Mouse (Mus musculus) gastrocnemius, postnatal 4 days (tissue): Measurements from ENCODE around the gene Hist1h2bk. TPM values are rescaled to one million over a fixed set of nuclear protein-coding genes. Genes with fewer than 3 reads are reported as not detected.

Experiments
- microRNA-seq: library from miRNA; unstranded; fragments of <30 nt; microRNA quantifications from one replicate; pipeline ENCODE4 v1.2.0, GENCODE M21; 2021
- total RNA-seq, 2 experiments: library from RNA; stranded (reverse); gene quantifications; 2 replicates each; pipeline ENCODE4 v1.2.3; 2021

Gene Hist1h2bk
- total RNA-seq, 2 experiments from 2014 or later: 393 to 555 TPM

Small RNA genes lying within 50 kb of the gene (microRNA-seq; reads per million reads assigned to microRNA genes)
- gene Gm26300 (not detected), gene Gm44390 (not detected), gene Gm44486 (not detected)

Other genes with a start within 250 kb of the Hist1h2bk start
- gene Hist1h2an, start 248.7 kb upstream of the Hist1h2bk start, total RNA-seq: 100 to 1,000 TPM in 1 of 2 experiments, 10 to 100 TPM in 1; 82.7 to 102 TPM
- 100 to 1,000 TPM; 143 to 201 TPM for gene Hist1h2bp, start 248.4 kb upstream of the Hist1h2bk start, total RNA-seq
- 100 to 1,000 TPM; 278 to 369 TPM for gene Hist1h2bq, start 225.7 kb upstream of the Hist1h2bk start, total RNA-seq
- 100 to 1,000 TPM; 431 to 590 TPM for gene Hist1h2ao, start 225.4 kb upstream of the Hist1h2bk start, total RNA-seq
- gene Hist1h4m, start 224.1 kb upstream of the Hist1h2bk start, total RNA-seq: 100 to 1,000 TPM; 582 to 750 TPM
- gene Hist1h4n, start 203.7 kb upstream of the Hist1h2bk start, total RNA-seq: 100 to 1,000 TPM in 1 of 2 experiments, 10 to 100 TPM in 1; 93.9 to 147 TPM
- gene Hist1h2ap, start 202.4 kb upstream of the Hist1h2bk start, total RNA-seq: 100 to 1,000 TPM; 215 to 300 TPM
- gene Hist1h2br, start 202.1 kb upstream of the Hist1h2bk start, total RNA-seq: 100 to 1,000 TPM; 275 to 365 TPM
- 1 to 10 TPM; 1.4 to 2.6 TPM for gene Zfp184, start 90.8 kb upstream of the Hist1h2bk start, total RNA-seq
- not detected for gene Pom121l2, start 54.7 kb upstream of the Hist1h2bk start, total RNA-seq
- under 1 TPM; 0.20 to 0.21 TPM for gene Prss16, start 26.1 kb upstream of the Hist1h2bk start, total RNA-seq
- gene Hist1h2ah, start 302 bp upstream of the Hist1h2bk start, total RNA-seq: 100 to 1,000 TPM; 276 to 360 TPM
- gene Hist1h4i, start 5.5 kb downstream of the Hist1h2bk start, total RNA-seq: 100 to 1,000 TPM; 143 to 189 TPM
- 100 to 1,000 TPM; 270 to 354 TPM for gene Hist1h2ag, start 7.1 kb downstream of the Hist1h2bk start, total RNA-seq
- gene Hist1h2bj, start 7.3 kb downstream of the Hist1h2bk start, total RNA-seq: 100 to 1,000 TPM; 250 to 321 TPM
- not detected for gene Vmn1r188, start 48.6 kb downstream of the Hist1h2bk start, total RNA-seq
- not detected for gene Vmn1r189, start 70.0 kb downstream of the Hist1h2bk start, total RNA-seq
- not detected for gene Vmn1r191, start 148.1 kb downstream of the Hist1h2bk start, total RNA-seq
- gene Vmn1r192, start 155.3 kb downstream of the Hist1h2bk start, total RNA-seq: not detected
- not detected for gene Vmn1r193, start 187.3 kb downstream of the Hist1h2bk start, total RNA-seq
- gene Vmn1r194, start 208.3 kb downstream of the Hist1h2bk start, total RNA-seq: not detected
- gene Vmn1r195, start 234.7 kb downstream of the Hist1h2bk start, total RNA-seq: not detected